ENCODE assay signal across 20 mouse cellular contexts in the genomic region with DNA sequence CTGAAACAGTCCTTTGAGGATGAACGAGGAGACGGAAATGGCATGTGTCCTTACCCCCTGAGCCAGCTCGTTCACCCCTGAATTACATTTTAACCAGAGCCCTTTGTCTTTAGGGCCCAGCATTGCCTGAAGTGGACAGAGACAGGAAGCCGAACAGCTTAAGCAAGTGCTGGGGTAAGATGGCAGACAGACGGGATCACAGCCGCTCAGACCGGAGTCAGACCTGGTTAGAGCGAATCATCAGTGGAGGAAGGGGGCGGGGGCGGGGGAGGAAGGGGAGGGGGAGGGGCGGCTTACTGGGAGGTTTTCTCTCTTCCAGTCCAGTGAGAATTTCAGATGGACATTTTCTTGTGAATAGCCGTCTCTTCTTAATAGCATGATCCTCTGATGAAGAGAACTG.
DNase-seq lines count a peak whose midpoint lies in the region; ATAC-seq lines count a peak whose summit lies in the region.
"Had no signal": no experiment of that assay in that cellular context is flagged by ENCODE, and none has a peak within 500 bp of the region (broad histone marks: within the 10 kb centered on the region; RNA-seq: fewer than 3 reads in every experiment).

No protein-coding gene starts in this region.

- no peak overlapping the region for H3K9ac ChIP-seq in hindbrain, embryonic 11.5 days (ENCODE audit: low read depth, low read length)
- no peak overlapping the region for H3K9ac ChIP-seq in hindbrain, embryonic 14.5 days
- H3K9ac ChIP-seq in midbrain, embryonic 15.5 days: no peak overlapping the region
- no peak overlapping the region for H3K9ac ChIP-seq in neural tube, embryonic 12.5 days
- H3K9ac ChIP-seq: embryonic facial prominence, embryonic 15.5 days; limb, embryonic 13.5 days; liver, embryonic 15.5 days had no signal

- peak; percentile 24 for DNase-seq in hindbrain, embryonic 11.5 days (ENCODE audit: low spot score)
- DNase-seq in hindbrain, embryonic 14.5 days (ENCODE audit: low spot score): no peak
- DNase-seq in midbrain, embryonic 10.5 days (ENCODE audit: low spot score): peak; percentile 27
- peak; percentile 31 for DNase-seq in embryo, embryonic 9.5 days (ENCODE audit: extremely low spot score)
- DNase-seq in layer of hippocampus, adult 9-11 months: no peak
- DNase-seq: adrenal gland, postnatal 14 days; cerebellum, adult 11-12 months; cerebellum, postnatal 36 days; heart, adult 18-20 months; kidney, postnatal 10 days; lung, postnatal 10 days; spleen, adult 18-20 months; thymus, adult 18-20 months had no signal

- no peak overlapping the region for H3K4me2 ChIP-seq in hindbrain, embryonic 11.5 days (replicated peaks; ENCODE audit: low read depth, low read length)
- no peak overlapping the region; the same call in 1 of the 2 replicates for H3K4me2 ChIP-seq in hindbrain, embryonic 14.5 days (replicated peaks)
- no peak overlapping the region for H3K4me2 ChIP-seq in midbrain, embryonic 15.5 days
- H3K4me2 ChIP-seq in neural tube, embryonic 12.5 days (replicated peaks): peak overlapping the region; percentile 36
- H3K4me2 ChIP-seq: embryonic facial prominence, embryonic 15.5 days; limb, embryonic 13.5 days; liver, embryonic 15.5 days had no signal

- no peaks in the 10 kb centered on the region for H3K27me3 ChIP-seq in hindbrain, embryonic 11.5 days (ENCODE audit: control insufficient read depth, insufficient read depth, low read length)
- no peaks in the 10 kb centered on the region for H3K27me3 ChIP-seq in hindbrain, embryonic 14.5 days (ENCODE audit: control insufficient read depth, insufficient read depth, low read length)
- H3K27me3 ChIP-seq in midbrain, embryonic 10.5 days (ENCODE audit: low read depth, poor library complexity, severe bottlenecking): no peaks in the 10 kb centered on the region
- no peaks in the 10 kb centered on the region for H3K27me3 ChIP-seq in midbrain, embryonic 15.5 days (replicated peaks)
- H3K27me3 ChIP-seq in neural tube, embryonic 12.5 days (replicated peaks): no peaks in the 10 kb centered on the region
- H3K27me3 ChIP-seq: embryonic facial prominence, embryonic 15.5 days; limb, embryonic 13.5 days; megakaryocyte, embryonic 14.5 days had no signal

- no peak overlapping the region for H3K27ac ChIP-seq in hindbrain, embryonic 11.5 days (ENCODE audit: low read depth, low read length)
- no peak overlapping the region for H3K27ac ChIP-seq in hindbrain, embryonic 14.5 days
- 0 out of 2 replicates have a peak overlapping the region, but pooled peaks have one; percentile 33 for H3K27ac ChIP-seq in midbrain, embryonic 10.5 days (replicated peaks)
- H3K27ac ChIP-seq in midbrain, embryonic 15.5 days: no peak overlapping the region
- H3K27ac ChIP-seq in neural tube, embryonic 12.5 days: no peak overlapping the region
- H3K27ac ChIP-seq: embryonic facial prominence, embryonic 15.5 days; limb, embryonic 13.5 days; liver, embryonic 15.5 days had no signal

- H3K36me3 ChIP-seq in hindbrain, embryonic 11.5 days (ENCODE audit: control insufficient read depth, insufficient read depth, low read length): no peaks in the 10 kb centered on the region
- no peaks in the 10 kb centered on the region for H3K36me3 ChIP-seq in hindbrain, embryonic 14.5 days (replicated peaks; ENCODE audit: control insufficient read depth, insufficient read depth)
- H3K36me3 ChIP-seq in midbrain, embryonic 10.5 days: no peaks in the 10 kb centered on the region
- no peaks in the 10 kb centered on the region for H3K36me3 ChIP-seq in midbrain, embryonic 15.5 days (replicated peaks)
- H3K36me3 ChIP-seq in neural tube, embryonic 12.5 days: no peaks in the 10 kb centered on the region
- H3K36me3 ChIP-seq: embryonic facial prominence, embryonic 15.5 days; limb, embryonic 13.5 days; liver, embryonic 15.5 days had no signal

- H3K4me1 ChIP-seq in hindbrain, embryonic 11.5 days (replicated peaks; ENCODE audit: control insufficient read depth, insufficient read depth, low read length): no peaks in the 10 kb centered on the region
- no peaks in the 10 kb centered on the region for H3K4me1 ChIP-seq in hindbrain, embryonic 14.5 days (replicated peaks; ENCODE audit: control insufficient read depth, insufficient read depth, low read length)
- peaks cover 11% of the 10 kb centered on the region for H3K4me1 ChIP-seq in midbrain, embryonic 10.5 days
- no peaks in the 10 kb centered on the region; the same call in 1 of the 2 replicates for H3K4me1 ChIP-seq in midbrain, embryonic 15.5 days
- H3K4me1 ChIP-seq in neural tube, embryonic 12.5 days: peaks cover 7% of the 10 kb centered on the region
- H3K4me1 ChIP-seq: liver, embryonic 15.5 days; megakaryocyte, embryonic 14.5 days had no signal

- 33% methylated on average over 7 of the region's 12 CpGs for WGBS in hindbrain, embryonic 11.5 days
- WGBS in hindbrain, embryonic 14.5 days: 25% methylated on average over 10 of the region's 12 CpGs
- 50% methylated on average over 8 of the region's 12 CpGs for WGBS in midbrain, embryonic 10.5 days
- WGBS in midbrain, embryonic 15.5 days: 44% methylated on average over 11 of the region's 12 CpGs
- 27% methylated on average over 10 of the region's 12 CpGs for WGBS in neural tube, embryonic 12.5 days

- ATAC-seq in hindbrain, embryonic 11.5 days (ENCODE audit: low FRiP score): peak; percentile 45; the same call in 1 of the 2 replicates
- ATAC-seq in hindbrain, embryonic 14.5 days (ENCODE audit: low FRiP score): no peak
- no peak for ATAC-seq in midbrain, embryonic 15.5 days (replicated peaks)
- ATAC-seq in neural tube, embryonic 12.5 days (ENCODE audit: low FRiP score, low read depth): no peak
- ATAC-seq: forebrain, embryonic 14.5 days had no signal

- H3K4me3 ChIP-seq in hindbrain, embryonic 11.5 days (ENCODE audit: low read depth, low read length): no peak overlapping the region
- no peak overlapping the region for H3K4me3 ChIP-seq in hindbrain, embryonic 14.5 days (replicated peaks; ENCODE audit: low read length)
- H3K4me3 ChIP-seq in midbrain, embryonic 10.5 days: no peak overlapping the region
- no peak overlapping the region for H3K4me3 ChIP-seq in midbrain, embryonic 15.5 days
- H3K4me3 ChIP-seq in neural tube, embryonic 12.5 days: no peak overlapping the region
- H3K4me3 ChIP-seq: embryonic facial prominence, embryonic 15.5 days; limb, embryonic 13.5 days; liver, embryonic 15.5 days; megakaryocyte, embryonic 14.5 days had no signal

- no peaks in the 10 kb centered on the region for H3K9me3 ChIP-seq in hindbrain, embryonic 11.5 days (ENCODE audit: control insufficient read depth, low read length)
- H3K9me3 ChIP-seq in hindbrain, embryonic 14.5 days (ENCODE audit: control insufficient read depth, low read length): no peaks in the 10 kb centered on the region
- H3K9me3 ChIP-seq in midbrain, embryonic 10.5 days (replicated peaks): no peaks in the 10 kb centered on the region
- H3K9me3 ChIP-seq in midbrain, embryonic 15.5 days: no peaks in the 10 kb centered on the region
- no peaks in the 10 kb centered on the region for H3K9me3 ChIP-seq in neural tube, embryonic 12.5 days
- H3K9me3 ChIP-seq: embryonic facial prominence, embryonic 15.5 days; limb, embryonic 13.5 days; liver, embryonic 15.5 days had no signal

Comparison
In these comparisons a context has a peak if more than half of its experiments do, and no peak if none do; other contexts are left out.
1. DNase-seq: peak in hindbrain, embryonic 11.5 days (single experiment), midbrain, embryonic 10.5 days (single experiment) and embryo, embryonic 9.5 days (single experiment); none in hindbrain, embryonic 14.5 days (single experiment) and layer of hippocampus, adult 9-11 months (single experiment).